Mouse (Mus musculus): Measurements from ENCODE around the gene Mast1. TPM values are rescaled to one million over a fixed set of nuclear protein-coding genes. Genes with fewer than 3 reads are reported as not detected.
A peak's percentile ranks its signal among the peaks of the same experiment; 100 is the strongest.
"Not testable (repeated sequence)": the region's sequence is repeated elsewhere in the genome, so short reads cannot be mapped to it uniquely, and the experiment has no call there.

Gene Mast1
- polyA plus RNA-seq, 1 experiment: 166 TPM

GRCm38 (mm10) chr8:84917781-84918180, 19.4 kb downstream of the Mast1 start:
- TF ChIP-seq CTCF (IDR thresholded peaks at IDR 0.05; ENCODE audit: borderline replicate concordance, extremely low read depth, insufficient read depth, insufficient read length): no peak
- no peak for TF ChIP-seq POLR2A (IDR thresholded peaks at IDR 0.05; ENCODE audit: borderline replicate concordance, extremely low read depth, insufficient read depth, insufficient read length, poor library complexity, severe bottlenecking)

GRCm38 (mm10) chr8:84915269-84915668, 21.9 kb downstream of the Mast1 start:
- no peak for DNase-seq (ENCODE audit: low read depth)
- TF ChIP-seq CTCF (IDR thresholded peaks at IDR 0.05; ENCODE audit: borderline replicate concordance, extremely low read depth, insufficient read depth, insufficient read length) (no peak), POLR2A (IDR thresholded peaks at IDR 0.05; ENCODE audit: borderline replicate concordance, extremely low read depth, insufficient read depth, insufficient read length, poor library complexity, severe bottlenecking) (no peak)

More at GRCm38 (mm10) chr8:84917781-84918180, 19.4 kb downstream of the Mast1 start:
- DNase-seq (ENCODE audit: low read depth): no peak

- DNase-seq (ENCODE audit: low read depth): peak; percentile 50
- TF ChIP-seq POLR2A (IDR thresholded peaks at IDR 0.05; ENCODE audit: borderline replicate concordance, extremely low read depth, insufficient read depth, insufficient read length, poor library complexity, severe bottlenecking): no peak
- TF ChIP-seq CTCF (IDR thresholded peaks at IDR 0.05; ENCODE audit: borderline replicate concordance, extremely low read depth, insufficient read depth, insufficient read length): peak; percentile 35; the same call in 1 of the 2 replicates
Measured at GRCm38 (mm10) chr8:84913960-84914359, 23.2 kb downstream of the Mast1 start.

- no peak for DNase-seq (ENCODE audit: low read depth)
- TF ChIP-seq CTCF (IDR thresholded peaks at IDR 0.05; ENCODE audit: borderline replicate concordance, extremely low read depth, insufficient read depth, insufficient read length) (no peak), POLR2A (IDR thresholded peaks at IDR 0.05; ENCODE audit: borderline replicate concordance, extremely low read depth, insufficient read depth, insufficient read length, poor library complexity, severe bottlenecking) (no peak)
Measured at GRCm38 (mm10) chr8:84913502-84913900, 23.7 kb downstream of the Mast1 start.

- TF ChIP-seq POLR2A (IDR thresholded peaks at IDR 0.05; ENCODE audit: borderline replicate concordance, extremely low read depth, insufficient read depth, insufficient read length, poor library complexity, severe bottlenecking): no peak
- TF ChIP-seq CTCF (IDR thresholded peaks at IDR 0.05; ENCODE audit: borderline replicate concordance, extremely low read depth, insufficient read depth, insufficient read length): no peak
- peak; percentile 65 for DNase-seq (ENCODE audit: low read depth)
Measured at GRCm38 (mm10) chr8:84912895-84913501, 24.2 kb downstream of the Mast1 start.

- DNase-seq (ENCODE audit: low read depth): no peak
Measured at GRCm38 (mm10) chr8:84912391-84912790, 24.8 kb downstream of the Mast1 start.

GRCm38 (mm10) chr8:84911854-84912253, 25.3 kb downstream of the Mast1 start:
- no peak for DNase-seq (ENCODE audit: low read depth)
- TF ChIP-seq POLR2A (IDR thresholded peaks at IDR 0.05; ENCODE audit: borderline replicate concordance, extremely low read depth, insufficient read depth, insufficient read length, poor library complexity, severe bottlenecking) (no peak), CTCF (IDR thresholded peaks at IDR 0.05; ENCODE audit: borderline replicate concordance, extremely low read depth, insufficient read depth, insufficient read length) (no peak)

More at GRCm38 (mm10) chr8:84912391-84912790, 24.8 kb downstream of the Mast1 start:
- no peak for TF ChIP-seq POLR2A (IDR thresholded peaks at IDR 0.05; ENCODE audit: borderline replicate concordance, extremely low read depth, insufficient read depth, insufficient read length, poor library complexity, severe bottlenecking)
- no peak for TF ChIP-seq CTCF (IDR thresholded peaks at IDR 0.05; ENCODE audit: borderline replicate concordance, extremely low read depth, insufficient read depth, insufficient read length)

GRCm38 (mm10) chr8:84910551-84910950, 26.6 kb downstream of the Mast1 start:
- TF ChIP-seq POLR2A (IDR thresholded peaks at IDR 0.05; ENCODE audit: borderline replicate concordance, extremely low read depth, insufficient read depth, insufficient read length, poor library complexity, severe bottlenecking) (no peak), CTCF (IDR thresholded peaks at IDR 0.05; ENCODE audit: borderline replicate concordance, extremely low read depth, insufficient read depth, insufficient read length) (no peak)

GRCm38 (mm10) chr8:84909949-84910348, 27.2 kb downstream of the Mast1 start:
- TF ChIP-seq CTCF (IDR thresholded peaks at IDR 0.05; ENCODE audit: borderline replicate concordance, extremely low read depth, insufficient read depth, insufficient read length): no peak
- DNase-seq (ENCODE audit: low read depth): no peak

More at GRCm38 (mm10) chr8:84910551-84910950, 26.6 kb downstream of the Mast1 start:
- DNase-seq (ENCODE audit: low read depth): no peak

GRCm38 (mm10) chr8:84909162-84909767, 27.9 kb downstream of the Mast1 start:
- TF ChIP-seq POLR2A (IDR thresholded peaks at IDR 0.05; ENCODE audit: borderline replicate concordance, extremely low read depth, insufficient read depth, insufficient read length, poor library complexity, severe bottlenecking): no peak
- no peak for TF ChIP-seq CTCF (IDR thresholded peaks at IDR 0.05; ENCODE audit: borderline replicate concordance, extremely low read depth, insufficient read depth, insufficient read length)
- DNase-seq (ENCODE audit: low read depth): no peak

- peak; percentile 98 for DNase-seq (ENCODE audit: low read depth)
Measured at GRCm38 (mm10) chr8:84908421-84909161, 28.6 kb downstream of the Mast1 start, which contains the start of gene Dnase2a. Gene Dnase2a (plus strand): TSS chr8:84908560.

GRCm38 (mm10) chr8:84907979-84908378, 29.2 kb downstream of the Mast1 start:
- not testable (repeated sequence) for DNase-seq (ENCODE audit: low read depth)

More at GRCm38 (mm10) chr8:84908421-84909161, 28.6 kb downstream of the Mast1 start, which contains the start of gene Dnase2a:
- TF ChIP-seq CTCF (IDR thresholded peaks at IDR 0.05; ENCODE audit: borderline replicate concordance, extremely low read depth, insufficient read depth, insufficient read length): no peak
- TF ChIP-seq POLR2A (IDR thresholded peaks at IDR 0.05; ENCODE audit: borderline replicate concordance, extremely low read depth, insufficient read depth, insufficient read length, poor library complexity, severe bottlenecking): peak; percentile 12; the same call in 1 of the 2 replicates
